Mouse (Mus musculus): ENCODE results near the gene Papola. TPM values are rescaled to one million over a fixed set of nuclear protein-coding genes. Genes with fewer than 3 reads are reported as not detected.

Papola gene
- polyA plus RNA-seq (2012; ENCODE audit: low replicate concordance): 110 and 314 TPM in 2 replicates

DNA sequence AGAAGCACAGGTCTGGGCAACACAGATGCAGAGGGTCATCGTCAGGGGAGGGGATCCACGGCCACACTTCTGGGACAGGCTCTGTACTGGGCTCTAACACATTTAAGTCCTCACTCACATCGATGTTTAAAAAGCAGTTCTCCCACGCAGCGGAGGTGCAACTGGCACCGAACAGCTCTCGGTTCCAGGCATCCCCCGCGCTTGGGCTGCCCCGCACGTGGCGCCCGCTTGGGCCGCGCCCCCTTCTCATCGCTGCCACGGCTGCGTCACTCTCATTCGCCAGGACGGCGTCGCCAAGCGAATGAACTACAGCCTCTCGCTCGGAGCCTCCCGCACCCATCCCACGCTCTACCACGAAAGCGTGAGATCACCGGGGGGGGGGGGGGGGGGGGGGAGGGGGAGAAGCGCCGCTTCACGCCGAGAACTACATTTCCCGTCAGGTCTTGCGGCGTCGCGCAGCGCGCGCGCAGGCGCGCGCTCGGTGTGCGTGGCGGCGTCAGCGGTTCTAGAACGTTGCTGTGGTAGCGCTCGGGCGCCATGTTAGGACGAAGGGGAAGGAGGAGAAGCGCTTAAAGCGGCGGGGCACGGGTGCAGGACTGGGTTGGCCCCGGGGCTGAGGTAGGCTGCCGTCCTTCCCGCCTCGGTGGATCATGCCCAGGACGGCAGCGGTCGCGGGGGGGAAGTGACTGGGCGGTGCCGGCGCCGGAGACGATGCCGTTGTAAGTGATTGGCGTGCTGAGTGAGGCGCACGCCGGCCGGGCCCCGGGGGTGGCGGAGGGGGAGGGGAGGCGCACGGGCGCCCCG lies at the start of gene Papola:
Gene Papola, plus strand, starts transcription at position 499 of the 804 bp plus-strand sequence.

Other genes with a start within 250 kb of the Papola start
- not detected in 2 replicates for gene Bdkrb2, start 221.5 kb upstream of the Papola start, polyA plus RNA-seq (2012; ENCODE audit: low replicate concordance)
- not detected in 2 replicates for gene Bdkrb1, start 181.6 kb upstream of the Papola start, polyA plus RNA-seq (2012; ENCODE audit: low replicate concordance)
- gene Gskip, start 99.9 kb upstream of the Papola start, polyA plus RNA-seq (2012; ENCODE audit: low replicate concordance): 0.68 and 0.79 TPM in 2 replicates
- gene Atg2b, start 99.5 kb upstream of the Papola start, polyA plus RNA-seq (2012; ENCODE audit: low replicate concordance): 20.9 and 21.4 TPM in 2 replicates
- not detected in 2 replicates for gene Ak7, start 78.7 kb upstream of the Papola start, polyA plus RNA-seq (2012; ENCODE audit: low replicate concordance)
- 6.4 and 11.8 TPM in 2 replicates for gene Vrk1, start 225.5 kb downstream of the Papola start, polyA plus RNA-seq (2012; ENCODE audit: low replicate concordance)

All from leukemia stem cell, adult 10-12 weeks (primary cell).